ENCODE assay signal across 16 mouse cellular contexts in genomic region chr3:84271794-84272193, GRCm38 (mm10). TPM values are rescaled to one million over a fixed set of nuclear protein-coding genes. Genes with fewer than 3 reads are reported as not detected.
DNase-seq lines count a peak whose midpoint lies in the region; ATAC-seq lines count a peak whose summit lies in the region.
"Had no signal": no experiment of that assay in that cellular context is flagged by ENCODE, and none has a peak within 500 bp of the region (broad histone marks: within the 10 kb centered on the region; RNA-seq: fewer than 3 reads in every experiment).

No protein-coding gene starts in this region.

- H3K4me2 ChIP-seq in liver, embryonic 13.5 days: no peak overlapping the region
- H3K4me2 ChIP-seq: embryonic facial prominence, embryonic 15.5 days; heart, embryonic 15.5 days had no signal

- 96% methylated on average over 10 of the region's 10 CpGs for WGBS in embryonic facial prominence, embryonic 10.5 days
- WGBS in liver, embryonic 13.5 days (ENCODE audit: insufficient replicate concordance): 71% methylated on average over 10 of the region's 10 CpGs

- H3K27ac ChIP-seq in embryonic facial prominence, embryonic 10.5 days (replicated peaks): peak overlapping the region; percentile 79
- 0 out of 2 replicates have a peak overlapping the region, but pooled peaks have one; percentile 5 for H3K27ac ChIP-seq in liver, embryonic 13.5 days
- H3K27ac ChIP-seq: embryonic facial prominence, embryonic 15.5 days; heart, embryonic 15.5 days; hindbrain, postnatal 0 days had no signal

- peak; percentile 3 to 37 for DNase-seq in adrenal gland, postnatal 36 days
- DNase-seq in adrenal gland, postnatal 25 days: no peak
- peak; percentile 54 for DNase-seq in kidney, adult 9 months
- no peak for DNase-seq in kidney, postnatal 4 days
- DNase-seq in embryonic facial prominence, embryonic 10.5 days (ENCODE audit: low spot score): no peak
- no peak for DNase-seq in liver, embryonic 13.5 days
- no peak for DNase-seq in B cell, adult 2 months
- DNase-seq in c-Kit-positive CD71-positive TER-119-positive erythroid progenitor cells, embryonic 14.5 days (ENCODE audit: low spot score): no peak
- DNase-seq: cerebellum, postnatal 36 days; forebrain, postnatal 0 days; gastrocnemius, postnatal 14 days; right cerebral cortex, postnatal 4 days had no signal

- no peaks in the 10 kb centered on the region for H3K36me3 ChIP-seq in embryonic facial prominence, embryonic 10.5 days (replicated peaks)
- no peaks in the 10 kb centered on the region for H3K36me3 ChIP-seq in liver, embryonic 13.5 days
- H3K36me3 ChIP-seq: embryonic facial prominence, embryonic 15.5 days; G1E; heart, embryonic 15.5 days had no signal

- no peak for ATAC-seq in liver, embryonic 13.5 days (ENCODE audit: low read depth)
- ATAC-seq: forebrain, postnatal 0 days; hindbrain, postnatal 0 days had no signal

- no peak overlapping the region for H3K4me3 ChIP-seq in embryonic facial prominence, embryonic 10.5 days
- no peak overlapping the region for H3K4me3 ChIP-seq in liver, embryonic 13.5 days (replicated peaks)
- H3K4me3 ChIP-seq: embryonic facial prominence, embryonic 15.5 days; heart, embryonic 15.5 days had no signal

- peaks cover 24% of the 10 kb centered on the region for H3K27me3 ChIP-seq in embryonic facial prominence, embryonic 10.5 days (replicated peaks; ENCODE audit: low read depth, poor library complexity, severe bottlenecking)
- peaks cover 8% of the 10 kb centered on the region; the same call in 1 of the 2 replicates for H3K27me3 ChIP-seq in liver, embryonic 13.5 days

- H3K4me1 ChIP-seq in embryonic facial prominence, embryonic 10.5 days: peaks cover 52% of the 10 kb centered on the region
- H3K4me1 ChIP-seq in liver, embryonic 13.5 days (replicated peaks): peaks cover 49% of the 10 kb centered on the region

- H3K9ac ChIP-seq in liver, embryonic 13.5 days: no peak overlapping the region
- H3K9ac ChIP-seq: embryonic facial prominence, embryonic 15.5 days; forebrain, postnatal 0 days; heart, embryonic 15.5 days had no signal

- H3K9me3 ChIP-seq in embryonic facial prominence, embryonic 10.5 days: peaks cover 4% of the 10 kb centered on the region; the same call in 1 of the 2 replicates
- no peaks in the 10 kb centered on the region for H3K9me3 ChIP-seq in liver, embryonic 13.5 days (replicated peaks)
- H3K9me3 ChIP-seq: embryonic facial prominence, embryonic 15.5 days; G1E; heart, embryonic 15.5 days had no signal

RNA-seq across cellular contexts. Expression of gene Trim2, which starts 34.9 kb away (rescaled TPM):
- 10 to 100 TPM; 36.9 to 88.8 TPM for total RNA-seq in adrenal gland, postnatal 36 days (2021)
- total RNA-seq in adrenal gland, postnatal 25 days (2021): 71.7 and 83.1 TPM in 2 replicates
- polyA plus RNA-seq in embryonic facial prominence, embryonic 10.5 days (2016; fragmentation: Nextera tagmentation; extraction: Ambion mirVana): 31.0 and 31.3 TPM in 2 replicates
- 3.9 and 4.8 TPM in 2 replicates for polyA plus RNA-seq in liver, embryonic 13.5 days (2015; fragmentation: Nextera tagmentation; extraction: Ambion mirVana)
- polyA plus RNA-seq: G1E had no signal

Comparison
In these comparisons a context has a peak if more than half of its experiments do, and no peak if none do; other contexts are left out.
1. DNase-seq: peak in adrenal gland, postnatal 36 days (2 of 2) and kidney, adult 9 months (single experiment); none in adrenal gland, postnatal 25 days (single experiment), kidney, postnatal 4 days (0 of 2), embryonic facial prominence, embryonic 10.5 days (single experiment), liver, embryonic 13.5 days (single experiment), B cell, adult 2 months (0 of 2) and c-Kit-positive CD71-positive TER-119-positive erythroid progenitor cells, embryonic 14.5 days (single experiment).